ENCODE assay signal across 8 mouse cellular contexts in genomic region chr5:91518302-91518790, GRCm38 (mm10). TPM values are rescaled to one million over a fixed set of nuclear protein-coding genes. Genes with fewer than 3 reads are reported as not detected.
A peak's percentile ranks its signal among the peaks of the same experiment; 100 is the strongest.
DNase-seq lines count a peak whose midpoint lies in the region; ATAC-seq lines count a peak whose summit lies in the region.

No protein-coding gene starts in this region.

- H3K36me3 ChIP-seq in forebrain, embryonic 16.5 days (ENCODE audit: control insufficient read depth, insufficient read depth) = no peaks in the 10 kb centered on the region
- no peaks in the 10 kb centered on the region for H3K36me3 ChIP-seq in limb, embryonic 11.5 days (ENCODE audit: control insufficient read depth, insufficient read depth, low read length)

- no peak overlapping the region for H3K27ac ChIP-seq in forebrain, embryonic 16.5 days (ENCODE audit: low read length)
- no peak overlapping the region for H3K27ac ChIP-seq in limb, embryonic 11.5 days (replicated peaks; ENCODE audit: low read depth, low read length)

- peak overlapping the region; percentile 99 for H3K4me2 ChIP-seq in forebrain, embryonic 16.5 days (ENCODE audit: low read length)
- peak overlapping the region; percentile 87 for H3K4me2 ChIP-seq in limb, embryonic 11.5 days (ENCODE audit: low read depth, severe bottlenecking)

- no peaks in the 10 kb centered on the region for H3K27me3 ChIP-seq in forebrain, embryonic 16.5 days (replicated peaks; ENCODE audit: control insufficient read depth, insufficient read depth, low read length)
- peaks cover 9% of the 10 kb centered on the region for H3K27me3 ChIP-seq in limb, embryonic 11.5 days (ENCODE audit: control insufficient read depth, insufficient read depth, low read length)

- H3K9ac ChIP-seq in forebrain, embryonic 16.5 days (replicated peaks; ENCODE audit: low read depth, low read length) = peak overlapping the region; percentile 60
- H3K9ac ChIP-seq in limb, embryonic 11.5 days (ENCODE audit: low read length) = no peak overlapping the region; the same call in 1 of the 2 replicates

- DNase-seq in adrenal gland, adult (ENCODE audit: inconsistent age in 2 of 2, low spot score in 1 of 2) = peak; percentile 34 to 68
- no peak for DNase-seq in adrenal gland, postnatal 4 days (ENCODE audit: low spot score in 2 of 2)
- peak; percentile 11 for DNase-seq in ES-CJ7 (ENCODE audit: low read depth, low spot score)
- no peak for DNase-seq in limb, embryonic 11.5 days (ENCODE audit: low spot score)
- peak; percentile 30 for DNase-seq in retina, embryonic 14.5 days (ENCODE audit: low spot score)
- no peak for DNase-seq in thymus, adult 18-20 months
- DNase-seq in cerebellum, adult 18-20 months = no peak

- no peaks in the 10 kb centered on the region for H3K9me3 ChIP-seq in forebrain, embryonic 16.5 days (ENCODE audit: control insufficient read depth, low read length)
- no peaks in the 10 kb centered on the region for H3K9me3 ChIP-seq in limb, embryonic 11.5 days (ENCODE audit: control insufficient read depth, low read length)

- peak overlapping the region; percentile 57 for H3K4me3 ChIP-seq in forebrain, embryonic 16.5 days (replicated peaks; ENCODE audit: low read length)
- peak overlapping the region; percentile 43 for H3K4me3 ChIP-seq in limb, embryonic 11.5 days (ENCODE audit: low read depth, low read length)

- peaks cover 22% of the 10 kb centered on the region for H3K4me1 ChIP-seq in forebrain, embryonic 16.5 days (replicated peaks; ENCODE audit: control insufficient read depth, insufficient read depth, low read length)
- H3K4me1 ChIP-seq in limb, embryonic 11.5 days (ENCODE audit: control insufficient read depth, insufficient read depth, low read length) = peaks cover 8% of the 10 kb centered on the region

- ATAC-seq in forebrain, embryonic 16.5 days = no peak
- ATAC-seq in limb, embryonic 11.5 days (ENCODE audit: insufficient number of reproducible peaks, low FRiP score, low TSS enrichment, low read depth) = no peak

- WGBS in forebrain, embryonic 16.5 days = 3% methylated on average over 16 of the region's 16 CpGs
- WGBS in limb, embryonic 11.5 days = 4% methylated on average over 16 of the region's 16 CpGs

RNA-seq across cellular contexts. Expression of gene Parm1, which starts 0.9 kb away (rescaled TPM):
- 10 to 100 TPM; 49.4 to 53.2 TPM for total RNA-seq in adrenal gland, postnatal 4 days (2021)
- 4.3 and 6.1 TPM in 2 replicates for polyA plus RNA-seq in forebrain, embryonic 16.5 days (2015; fragmentation: Nextera tagmentation; extraction: Ambion mirVana)
- polyA plus RNA-seq in limb, embryonic 11.5 days (2014; fragmentation: Nextera tagmentation; extraction: Ambion mirVana) = 8.1 and 8.7 TPM in 2 replicates

Comparison
In these comparisons a context has a peak if more than half of its experiments do, and no peak if none do; other contexts are left out.
1. DNase-seq: peak in adrenal gland, adult (2 of 2), ES-CJ7 (single experiment) and retina, embryonic 14.5 days (single experiment); none in adrenal gland, postnatal 4 days (0 of 2), limb, embryonic 11.5 days (single experiment), thymus, adult 18-20 months (0 of 2) and cerebellum, adult 18-20 months (0 of 2).